Mouse (Mus musculus) right cerebral cortex, postnatal 10 days (tissue): ENCODE results near the gene Lrrc43.
"Not testable (repeated sequence)": the region's sequence is repeated elsewhere in the genome, so short reads cannot be mapped to it uniquely, and the experiment has no call there.

Source experiments
- DNase-seq, 2 experiments: peaks; one replicate each; pipeline ENCODE4 v3.0.0; 2021; ENCODE audit warnings: low spot score in 2 of 2

Gene Lrrc43

DNA sequence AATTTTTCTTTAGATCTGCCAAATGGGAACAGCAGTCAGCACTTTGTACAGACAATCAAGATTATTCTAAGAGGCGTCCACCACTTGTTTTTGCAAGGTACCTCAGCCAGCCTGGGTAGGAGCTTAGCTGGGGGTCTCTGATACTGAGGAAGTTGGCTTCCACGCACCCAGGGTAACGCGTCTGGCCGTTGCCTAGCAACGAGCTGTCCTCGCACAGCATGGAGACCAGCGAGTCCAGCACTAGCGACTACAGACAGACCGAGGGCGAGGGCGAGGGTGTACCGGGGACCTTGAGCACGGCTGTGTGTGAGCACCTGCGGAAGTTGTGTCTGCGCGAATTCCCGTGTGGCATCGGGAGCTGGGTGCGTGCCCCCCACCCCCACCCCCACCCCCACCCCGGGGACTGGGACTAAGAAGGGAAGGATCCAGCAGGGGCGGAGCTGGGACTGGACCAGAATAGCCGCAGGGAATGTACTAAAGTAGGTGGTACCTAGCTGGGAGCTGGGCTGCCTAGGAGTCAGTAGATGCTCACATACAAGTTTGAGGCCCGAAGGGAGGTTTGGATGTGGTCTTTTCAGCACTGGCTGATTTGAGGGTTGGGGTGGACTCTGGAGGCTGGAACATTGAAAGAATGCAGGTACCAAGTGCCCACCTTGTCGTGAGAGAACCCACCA is at the start of gene Lrrc43, which contains the start of gene Il31:
TSS of gene Lrrc43 (plus strand) at position 194 of the 674 bp plus-strand sequence.
TSS of gene Il31 (minus strand) at position 378 of the 674 bp plus-strand sequence.
- DNase-seq: peak; percentile 54 to 67

DNA sequence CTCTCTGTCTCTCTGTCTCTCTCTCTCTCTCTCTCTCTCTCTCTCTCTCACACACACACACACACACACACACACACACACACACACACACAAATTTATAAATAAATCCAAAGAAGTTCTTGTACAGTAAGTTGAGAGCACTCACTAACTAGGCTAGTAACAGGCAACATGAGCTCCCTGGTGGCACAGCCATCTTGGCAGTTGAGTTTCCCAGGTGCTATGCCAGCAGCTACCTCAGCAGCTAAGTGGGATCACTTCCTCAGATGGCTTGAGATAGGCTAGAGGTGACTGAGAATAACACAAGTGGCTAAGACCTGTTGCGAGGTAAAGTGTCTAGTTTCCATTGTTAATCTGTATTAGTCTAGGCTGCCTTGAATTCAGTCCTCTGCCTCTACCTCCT is 49.8 kb upstream of the Lrrc43 start:
- DNase-seq: no peak

DNA sequence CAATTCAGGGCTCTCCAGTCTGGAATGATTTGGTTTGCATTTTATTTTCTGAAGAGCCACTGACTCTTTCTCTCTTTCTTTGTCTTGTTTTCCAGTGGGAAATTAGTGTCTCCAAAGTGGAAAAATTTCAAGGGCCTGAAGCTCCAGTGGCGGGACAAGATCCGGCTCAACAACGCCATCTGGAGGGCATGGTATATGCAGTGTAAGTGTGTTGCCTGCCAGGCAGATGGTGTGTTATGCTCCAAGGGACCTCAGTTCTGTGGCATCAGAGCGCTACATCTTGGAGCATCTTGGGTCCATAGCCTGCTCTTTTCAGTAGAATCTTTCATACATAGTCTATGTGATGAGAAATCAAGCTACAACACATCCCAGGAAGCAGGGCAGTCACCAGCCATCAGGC is 49.2 kb upstream of the Lrrc43 start:
- DNase-seq: peak in 1 of 2 experiments; percentile 52

DNA sequence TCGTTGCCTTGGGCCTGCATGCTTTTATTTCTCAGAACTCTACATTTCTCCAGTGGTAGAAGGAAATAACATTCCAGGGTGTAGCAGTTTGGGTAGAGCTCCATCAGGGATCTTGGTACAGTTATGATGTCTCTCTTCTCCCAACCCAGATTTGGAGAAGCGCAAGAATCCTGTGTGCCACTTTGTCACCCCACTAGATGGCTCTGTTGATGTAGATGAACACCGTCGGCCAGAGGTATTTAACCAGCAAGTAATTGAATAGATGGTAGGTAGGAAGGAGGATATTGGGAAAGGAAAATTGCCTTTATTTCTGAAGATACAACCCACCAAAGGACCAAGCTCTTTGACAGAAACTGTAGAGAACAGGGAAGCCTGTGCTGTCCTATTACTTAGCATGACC is 48.4 kb upstream of the Lrrc43 start:
- DNase-seq: no peak

DNA sequence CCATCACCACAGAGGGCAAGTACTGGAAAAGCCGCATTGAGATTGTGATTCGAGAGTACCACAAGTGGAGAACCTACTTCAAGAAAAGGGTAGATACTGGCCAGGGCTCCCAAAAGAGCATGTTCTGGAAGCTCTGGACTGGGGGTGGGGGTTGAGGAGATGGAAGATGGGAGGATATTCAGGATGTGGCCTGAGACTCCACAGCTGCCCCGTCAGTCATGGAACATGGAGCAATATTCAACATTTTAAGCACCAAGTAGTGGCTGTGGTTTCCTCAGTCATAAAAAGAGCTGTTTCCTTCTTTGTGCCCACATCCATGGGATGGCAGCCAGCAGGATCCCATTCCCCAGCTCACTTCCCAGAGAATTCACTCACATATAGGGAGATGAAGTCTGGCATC is 46.8 kb upstream of the Lrrc43 start:
- no peak for DNase-seq

DNA sequence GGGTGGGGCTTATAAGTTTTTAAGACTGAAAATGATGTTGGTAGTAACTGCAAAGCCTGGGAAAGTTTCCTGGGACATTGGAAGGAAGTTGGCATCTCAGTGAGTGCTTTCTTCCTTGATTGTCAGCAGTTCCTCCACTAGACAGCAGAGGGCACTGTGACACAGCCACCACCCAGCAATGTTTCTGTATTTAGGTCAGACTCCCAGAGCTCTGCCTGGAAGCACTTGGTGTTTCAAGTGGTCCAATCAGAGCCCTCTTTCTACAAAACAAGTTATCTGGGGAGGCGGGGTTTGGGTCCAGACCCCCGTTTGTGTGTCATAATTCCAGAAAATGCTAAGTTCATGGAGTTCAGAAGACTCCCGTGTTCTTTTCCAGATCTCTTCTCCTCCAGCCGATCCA is 45.0 kb upstream of the Lrrc43 start:
- DNase-seq: peak; percentile 82 to 85

DNA sequence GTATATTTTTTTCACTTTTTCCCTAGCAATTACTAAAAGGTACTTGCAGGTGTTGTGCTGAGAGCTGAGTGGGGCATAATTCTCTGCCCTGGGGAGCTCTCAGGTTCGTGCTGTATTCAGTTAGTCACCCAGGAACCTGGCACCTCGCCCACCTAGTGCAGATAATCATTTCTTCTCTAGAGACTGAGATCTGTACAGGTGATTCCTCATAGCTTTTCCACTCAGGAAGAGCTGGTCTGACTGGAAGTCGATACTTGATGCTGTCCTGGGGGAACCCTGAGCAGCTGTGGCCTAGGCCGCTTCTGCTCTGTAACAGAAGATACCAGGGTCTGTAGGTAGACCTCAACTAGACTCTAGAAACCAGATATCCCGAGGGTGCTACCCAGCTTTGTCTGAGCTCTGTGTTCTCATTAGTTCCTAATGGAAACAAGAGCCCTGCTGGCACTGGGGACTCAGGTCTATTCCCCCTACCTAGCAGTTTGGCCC is 44.2 kb upstream of the Lrrc43 start:
- DNase-seq: no peak

DNA sequence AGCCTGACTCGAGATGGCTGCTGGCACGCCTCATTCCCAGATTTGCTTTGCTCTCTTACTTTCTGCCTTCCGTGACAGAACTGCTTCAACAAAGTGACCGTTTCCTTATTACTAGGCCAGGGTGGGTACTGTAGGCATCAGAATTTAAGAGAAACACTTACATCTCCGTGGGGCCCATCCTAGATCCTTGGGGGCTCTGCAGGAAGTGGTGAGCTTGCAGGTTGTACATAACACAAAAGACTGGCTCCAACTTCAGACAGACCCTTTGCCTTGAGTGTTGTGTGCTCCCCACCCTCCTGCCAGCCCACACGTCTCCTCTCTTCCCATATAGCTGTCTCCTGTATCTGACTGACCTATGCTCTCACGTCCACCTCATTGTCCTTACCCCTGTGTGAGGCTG is 37.2 kb upstream of the Lrrc43 start:
- DNase-seq: no peak

DNA sequence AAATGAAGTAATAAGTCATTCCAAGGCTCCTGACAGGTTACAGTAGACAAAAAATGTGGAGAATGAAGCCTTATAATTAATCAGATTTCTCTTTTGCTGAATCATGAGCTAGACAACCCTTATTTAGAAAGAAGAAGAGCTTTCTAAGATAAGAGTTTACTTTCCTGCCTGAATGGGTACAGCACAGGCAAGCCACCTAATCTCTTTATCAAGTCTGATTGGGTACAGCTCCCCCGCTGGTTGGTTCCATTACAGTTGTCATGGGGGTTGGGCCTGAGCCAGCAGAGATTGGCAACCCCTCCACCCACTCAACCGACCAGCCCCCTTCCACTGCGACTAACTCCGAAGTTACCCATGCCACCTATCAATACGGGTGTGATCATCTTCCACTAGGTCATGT is 27.7 kb upstream of the Lrrc43 start:
- DNase-seq: no peak

DNA sequence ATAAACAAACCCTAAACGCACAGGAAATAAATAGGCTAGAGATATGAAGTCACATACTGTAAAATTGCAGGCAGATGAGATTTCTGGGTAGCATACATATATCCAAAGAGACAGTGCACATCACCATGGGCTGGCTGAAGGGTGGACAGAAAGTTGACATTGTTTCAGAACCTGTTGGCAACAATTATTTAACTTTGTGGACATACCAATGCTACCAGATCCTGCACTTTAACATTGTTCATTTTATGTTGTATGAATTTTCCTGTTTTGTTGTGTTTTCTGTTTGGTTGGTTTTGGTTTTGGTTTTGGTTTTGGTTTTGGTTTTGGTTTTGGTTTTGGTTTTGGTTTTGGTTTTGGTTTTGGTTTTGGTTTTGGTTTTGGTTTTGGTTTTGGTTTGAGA is 24.5 kb upstream of the Lrrc43 start:
- no peak for DNase-seq

DNA sequence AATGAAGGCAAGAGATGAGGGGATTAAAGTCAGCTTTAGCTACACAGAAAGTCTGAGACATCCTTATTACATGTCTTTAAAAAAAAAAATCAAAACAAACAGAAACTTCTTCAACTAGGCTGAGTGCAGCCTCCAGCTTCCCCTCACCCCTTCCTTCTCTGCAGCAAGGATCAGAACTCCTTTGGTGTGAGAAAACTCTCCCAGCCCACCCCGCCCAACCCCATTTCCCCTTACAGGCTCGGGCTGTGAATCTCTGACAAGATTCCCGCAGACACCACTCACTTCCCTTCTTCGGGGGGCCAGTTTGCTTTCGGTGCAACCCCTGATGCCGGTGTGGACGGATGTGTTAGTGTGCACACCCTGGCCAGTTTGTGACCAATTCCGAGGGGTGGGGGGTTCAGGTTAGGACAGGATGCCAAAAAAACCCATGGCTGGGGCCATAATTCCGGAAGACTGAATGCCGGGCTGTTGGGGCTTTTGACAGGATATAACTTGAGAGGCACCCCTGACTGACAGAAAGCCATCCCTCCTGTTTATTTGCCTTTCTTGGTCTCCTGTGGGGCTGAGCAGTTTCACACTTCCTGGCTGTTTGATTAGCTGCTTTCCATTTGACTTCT is 18.2 kb upstream of the Lrrc43 start:
- DNase-seq: no peak

DNA sequence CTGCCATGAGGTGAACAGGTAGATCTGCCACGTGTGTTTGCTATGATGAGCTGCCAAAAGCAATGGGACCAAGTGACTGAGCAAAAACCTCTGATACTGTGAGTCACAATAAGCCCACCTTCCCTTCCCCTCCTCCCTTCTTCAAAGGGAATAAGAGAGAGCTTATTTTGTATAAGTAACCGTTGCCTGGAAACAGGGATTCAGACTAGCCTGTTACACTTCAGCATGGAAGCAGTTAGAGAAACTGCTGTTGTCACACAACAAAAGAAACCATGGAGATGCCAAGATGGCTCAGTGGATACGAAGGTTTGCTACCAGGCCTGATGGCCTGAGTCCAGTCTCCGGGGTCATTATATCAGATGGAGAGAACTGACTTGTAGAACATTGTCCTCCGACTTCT is 15.3 kb upstream of the Lrrc43 start:
- no peak for DNase-seq

DNA sequence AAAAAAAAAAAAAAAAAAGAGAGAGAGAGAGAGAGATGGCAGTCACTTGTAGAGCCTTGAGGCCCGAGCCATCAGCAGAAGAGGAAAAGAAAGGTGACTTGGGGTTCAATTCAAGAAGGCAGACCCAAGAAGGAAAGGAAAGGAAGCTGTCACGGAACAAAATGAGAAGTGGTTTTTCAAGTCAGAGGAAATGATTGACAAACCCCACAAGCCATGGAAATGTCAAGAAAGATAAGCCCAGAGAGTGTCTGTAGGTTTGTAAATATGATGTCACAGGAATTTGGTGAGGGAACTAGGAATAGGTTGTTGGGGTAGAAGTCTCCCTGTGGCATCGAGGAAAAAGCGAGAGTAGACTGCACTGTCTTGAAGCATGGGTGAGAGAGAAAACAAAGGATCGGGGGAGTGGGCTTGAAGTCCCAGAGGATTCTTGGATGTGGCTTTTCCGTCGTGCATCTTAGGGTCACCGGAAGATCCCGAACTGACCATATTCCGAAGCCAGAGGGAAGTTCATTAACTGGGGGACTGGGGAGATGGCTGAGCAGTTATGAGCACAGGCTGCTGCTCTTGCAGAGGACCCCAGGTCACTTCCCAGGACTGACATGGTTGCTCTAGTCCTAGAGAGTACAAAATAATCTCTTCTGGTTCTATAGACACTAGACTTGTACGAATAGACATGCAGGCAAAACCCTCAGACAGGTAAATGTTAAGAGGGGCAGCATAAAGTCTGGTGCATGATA is 1.3 kb upstream of the Lrrc43 start:
- DNase-seq: no peak

DNA sequence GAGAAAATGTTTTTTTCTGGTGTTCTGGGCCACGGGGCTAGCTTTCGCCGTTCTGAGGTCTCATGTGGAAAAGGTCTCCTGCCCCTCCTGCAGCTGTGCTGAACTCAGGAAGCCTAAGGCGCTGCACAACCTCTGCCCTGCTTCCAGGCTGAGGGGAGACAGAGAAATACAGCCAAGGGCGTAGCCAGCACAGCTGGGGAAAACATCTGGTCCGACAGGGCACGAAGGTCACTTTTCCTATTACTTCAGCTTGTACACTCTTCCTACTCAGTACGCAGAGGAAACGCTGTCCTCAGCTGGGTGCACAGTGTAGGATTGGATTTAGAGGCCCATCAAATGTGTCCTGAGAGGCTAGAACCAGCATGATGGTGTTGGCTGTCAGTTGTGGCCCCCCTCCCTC is 830 bp downstream of the Lrrc43 start:
- DNase-seq: no peak

DNA sequence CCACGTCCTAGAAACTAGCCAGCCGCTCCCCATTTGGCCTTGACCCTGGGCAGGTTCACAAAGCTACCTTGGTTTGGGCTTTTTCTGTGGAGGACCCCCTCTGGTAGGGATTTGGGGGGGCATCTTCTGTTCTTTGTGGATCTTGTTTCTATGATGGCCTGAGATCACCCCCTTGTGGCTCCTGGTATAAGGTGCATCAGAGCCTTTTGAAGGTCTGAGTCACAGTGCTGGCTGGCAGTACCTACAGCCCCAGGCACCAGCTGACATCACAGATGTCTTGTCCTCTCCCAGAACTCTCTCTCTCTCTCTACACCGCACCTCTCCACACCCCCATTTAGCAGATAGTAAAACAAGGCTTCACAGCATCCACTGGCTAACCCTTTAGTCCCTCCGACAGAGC is 10.6 kb downstream of the Lrrc43 start:
- DNase-seq: peak; percentile 63 to 66

DNA sequence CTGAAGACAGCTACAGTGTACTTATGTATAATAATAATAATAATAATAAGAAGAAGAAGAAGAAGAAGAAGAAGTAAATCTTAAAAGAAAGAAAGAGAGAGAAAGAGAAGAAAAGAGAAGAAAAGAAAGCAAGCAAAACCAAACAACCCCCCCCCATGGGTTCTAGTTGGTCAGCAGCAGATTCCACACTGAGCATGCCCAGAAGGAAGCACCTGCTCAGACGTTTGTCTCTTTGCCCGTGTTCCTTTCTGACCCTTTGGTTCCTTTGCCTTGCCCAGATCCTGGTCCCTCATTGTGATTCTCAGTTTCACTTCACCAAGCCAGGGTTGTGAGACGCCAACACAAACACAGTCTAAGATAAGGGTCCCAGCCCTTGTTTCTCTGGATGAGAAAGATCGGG is 12.9 kb downstream of the Lrrc43 start:
- no peak for DNase-seq

DNA sequence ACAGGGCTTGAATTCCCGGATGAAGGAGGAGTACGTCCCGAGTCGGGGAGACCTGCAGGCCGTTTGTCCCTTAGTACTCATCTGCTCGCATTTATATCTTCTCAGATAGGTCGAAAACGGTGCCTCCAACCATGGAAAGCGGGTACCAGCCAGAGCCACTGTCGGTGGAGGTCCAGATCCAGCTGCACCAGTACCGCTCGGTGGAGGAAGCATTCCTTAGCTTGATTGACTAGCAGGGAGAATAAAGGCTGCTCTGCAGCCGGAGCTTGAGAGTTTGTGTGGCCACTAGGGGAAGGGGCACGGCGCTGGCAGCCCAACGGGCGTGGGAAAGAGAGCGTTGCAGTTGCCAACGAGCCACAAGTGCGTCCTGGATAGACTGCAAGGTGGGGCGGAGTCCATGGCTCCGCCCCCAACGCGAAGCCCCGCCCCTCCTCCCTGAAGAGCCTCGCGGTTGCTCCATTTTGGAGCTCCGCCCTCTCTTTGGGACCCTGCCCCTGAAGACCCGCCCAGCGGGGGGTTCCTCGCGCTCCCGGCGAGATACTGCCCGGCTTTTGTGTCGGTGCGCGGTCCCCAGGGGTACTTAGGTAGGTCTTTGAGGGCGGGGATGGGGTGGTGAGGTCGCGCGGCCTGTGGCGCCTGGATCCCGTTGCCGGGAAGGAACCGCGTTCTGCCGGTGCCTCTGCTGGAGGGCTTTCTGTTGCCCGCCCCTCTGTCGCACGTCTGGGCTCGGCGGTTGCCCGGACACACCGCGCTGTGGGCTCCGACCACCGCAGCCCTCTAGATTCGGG is 19.0 kb downstream of the Lrrc43 start:
- DNase-seq: peak; percentile 93 to 94

DNA sequence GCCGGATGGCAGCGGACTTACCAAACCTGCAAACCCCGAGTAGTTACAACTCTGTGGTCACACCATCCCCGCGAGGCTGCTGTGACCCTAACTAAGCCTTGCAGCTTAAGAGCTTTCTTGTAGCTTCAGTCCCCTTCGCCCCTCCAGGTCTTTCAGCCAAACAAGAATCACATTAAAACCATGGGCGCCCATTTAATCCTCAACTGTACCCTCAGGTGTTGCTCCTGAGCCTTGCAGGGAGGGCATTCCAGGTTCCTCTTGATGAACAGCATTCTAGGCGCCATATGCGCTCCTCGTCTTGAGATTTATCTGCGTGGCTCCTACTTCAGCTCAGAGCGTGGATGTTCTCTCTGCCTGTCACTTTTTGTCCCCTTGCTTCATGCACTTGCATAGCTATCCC is 19.8 kb downstream of the Lrrc43 start:
- no peak for DNase-seq

DNA sequence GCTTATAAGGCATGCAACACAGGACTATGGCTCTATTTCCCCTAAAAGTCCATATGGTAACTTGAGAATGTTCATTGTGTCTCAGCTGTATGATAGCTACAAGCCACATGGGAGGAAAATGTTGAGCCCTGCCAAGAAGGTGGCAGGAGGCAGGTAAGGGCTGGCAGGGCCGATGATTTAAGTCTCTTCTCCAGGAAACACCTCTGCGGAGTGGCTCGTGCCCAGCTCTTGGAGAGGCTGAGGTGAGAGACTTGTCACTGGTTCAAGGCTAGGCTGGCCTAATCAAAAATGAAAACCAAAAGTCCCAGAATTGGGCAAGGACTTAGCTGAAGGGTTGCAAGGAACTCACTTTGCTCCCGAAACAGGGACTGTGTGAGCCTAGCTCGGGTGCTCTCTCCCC is 21.1 kb downstream of the Lrrc43 start, which contains the start of gene B3gnt4:
TSS of gene B3gnt4 (plus strand) at position 301 of the 400 bp plus-strand sequence.
- DNase-seq: no peak

DNA sequence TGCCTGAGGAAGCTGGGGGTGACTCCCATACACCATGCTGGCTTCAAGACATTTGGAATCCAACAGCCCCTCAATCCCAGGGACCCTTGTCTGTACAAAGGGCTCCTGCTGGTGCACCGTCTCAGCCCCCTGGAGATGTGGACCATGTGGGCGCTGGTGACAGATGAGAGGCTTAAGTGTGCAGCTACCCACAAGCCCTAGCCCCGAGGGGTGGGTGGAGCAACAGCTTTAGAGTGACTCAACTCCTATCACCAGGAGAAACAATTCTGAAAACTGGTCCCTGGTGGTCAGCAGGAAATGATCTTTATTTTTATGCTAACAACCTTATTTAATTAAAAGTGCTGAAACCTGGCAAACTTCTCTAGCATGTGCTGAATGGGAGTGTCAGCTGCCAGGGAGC is 22.3 kb downstream of the Lrrc43 start:
- DNase-seq: not testable (repeated sequence)

DNA sequence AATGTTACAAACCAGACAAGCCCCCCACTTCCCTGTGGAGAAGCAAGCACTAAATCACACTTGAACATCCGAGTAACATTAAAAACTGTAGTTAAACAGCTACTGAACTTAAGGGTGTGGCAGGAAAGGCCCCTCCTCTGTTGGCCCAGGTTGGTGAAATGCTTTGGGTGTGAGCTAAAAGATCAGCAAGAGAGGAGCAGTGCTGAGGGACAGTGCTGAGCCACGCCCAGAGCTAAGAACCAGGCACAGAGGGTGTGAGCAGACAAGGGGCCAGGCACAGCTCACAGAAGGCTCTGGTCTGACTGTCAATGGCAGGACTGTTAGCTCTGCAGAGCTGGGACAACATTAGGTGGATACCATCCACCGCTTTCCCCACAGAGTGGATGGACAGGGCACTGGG is 23.0 kb downstream of the Lrrc43 start:
- DNase-seq: no peak

DNA sequence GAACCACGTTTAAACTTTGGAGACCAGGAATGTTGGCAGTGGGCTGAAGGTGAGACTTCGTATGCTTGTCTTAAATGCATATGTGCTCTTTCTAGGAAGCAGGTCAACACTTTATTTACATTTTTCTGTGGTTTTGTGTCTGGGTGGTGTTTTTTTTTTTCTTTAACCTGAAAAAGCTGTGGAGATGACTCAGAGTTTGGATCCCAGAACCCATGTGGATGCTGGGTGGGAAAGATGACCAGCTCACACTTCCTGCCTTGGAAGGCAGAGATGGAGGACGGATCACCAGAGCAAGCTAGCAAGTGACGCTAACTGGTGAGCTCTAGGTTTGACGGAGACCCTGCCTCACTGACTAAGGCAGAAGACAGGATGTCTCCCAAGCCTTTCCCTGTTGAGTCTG is 25.8 kb downstream of the Lrrc43 start:
- no peak for DNase-seq
